Mouse (Mus musculus): ENCODE measurements around the gene Pin1. TPM values are rescaled to one million over a fixed set of nuclear protein-coding genes. Genes with fewer than 3 reads are reported as not detected.

Pin1 gene
- total and polyA plus RNA-seq, 2 experiments = 7.4 to 9.0 TPM

DNA sequence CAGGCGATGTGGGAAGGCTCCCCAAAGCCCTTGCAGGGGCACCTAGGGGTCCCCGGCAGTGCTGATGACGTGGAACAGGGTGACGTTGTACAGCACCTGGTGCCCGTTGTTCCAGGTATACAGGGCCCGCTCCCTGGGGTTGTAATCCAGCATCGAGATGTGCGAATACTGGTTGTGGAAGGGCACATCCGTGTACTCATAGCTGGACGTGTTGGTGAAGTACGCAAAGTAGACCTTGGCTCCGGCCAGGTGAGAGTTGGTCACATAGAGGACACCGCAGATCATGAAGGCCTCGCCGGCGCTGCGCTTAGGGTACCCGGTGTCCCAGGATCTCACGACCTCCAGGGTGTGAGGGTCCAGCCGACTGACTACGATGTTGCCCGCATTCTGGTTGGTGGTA lies 16.2 kb downstream of the Pin1 start:
- H3K36me3 ChIP-seq (ENCODE audit: control insufficient read depth, insufficient read depth, low read length) = no peaks in the 10 kb centered on the region
- DNase-seq (ENCODE audit: extremely low read depth, low read depth, low spot score) = no peak
- no peak overlapping the region for H3K9ac ChIP-seq (ENCODE audit: low read depth, low read length)
- no peak overlapping the region for H3K27ac ChIP-seq (replicated peaks; ENCODE audit: insufficient read depth, low read depth, low read length)
- H3K27me3 ChIP-seq (ENCODE audit: control insufficient read depth, insufficient read depth, low read length) = no peaks in the 10 kb centered on the region
- H3K4me1 ChIP-seq (ENCODE audit: control insufficient read depth, insufficient read depth, low read length) = no peaks in the 10 kb centered on the region
- TF ChIP-seq CTCF (IDR thresholded peaks at IDR 0.05; ENCODE audit: low read depth, low read length) (no peak), POLR2A (IDR thresholded peaks at IDR 0.05; ENCODE audit: extremely low read depth, insufficient read depth, low read length) (no peak)
- H3K4me3 ChIP-seq (ENCODE audit: insufficient read depth, low read depth, low read length) = no peak overlapping the region
- 93% methylated on average over 22 of the region's 22 CpGs for WGBS
- H3K79me2 ChIP-seq (ENCODE audit: control insufficient read depth, insufficient read depth, low read length) = no peaks in the 10 kb centered on the region

DNA sequence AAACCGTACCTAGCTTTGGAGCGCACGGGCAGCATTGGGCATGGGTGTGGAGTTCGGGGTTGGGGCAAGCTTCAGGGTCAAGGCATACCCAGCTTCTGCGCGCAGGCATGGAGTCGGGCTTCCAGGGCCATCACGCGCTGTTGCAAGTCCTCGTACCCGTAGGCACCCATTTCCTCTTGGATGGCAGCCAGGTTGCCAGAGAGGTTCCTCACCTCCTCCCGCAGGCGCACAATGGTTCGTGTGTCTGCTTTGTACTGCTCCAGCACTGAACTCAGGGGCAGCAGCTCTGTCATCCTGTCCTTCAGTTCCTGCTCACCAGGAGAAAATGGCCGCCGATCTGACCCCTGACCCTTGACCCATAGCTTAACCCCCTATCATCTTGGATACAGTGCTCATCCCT lies 20.2 kb downstream of the Pin1 start:
- no peak overlapping the region for H3K27ac ChIP-seq (replicated peaks; ENCODE audit: insufficient read depth, low read depth, low read length)
- no peak overlapping the region for H3K9ac ChIP-seq (ENCODE audit: low read depth, low read length)
- 80% methylated on average over 16 of the region's 16 CpGs for WGBS
- TF ChIP-seq POLR2A (IDR thresholded peaks at IDR 0.05; ENCODE audit: extremely low read depth, insufficient read depth, low read length) (no peak), CTCF (IDR thresholded peaks at IDR 0.05; ENCODE audit: low read depth, low read length) (no peak)
- no peak for DNase-seq (ENCODE audit: extremely low read depth, low read depth, low spot score)
- no peaks in the 10 kb centered on the region for H3K36me3 ChIP-seq (ENCODE audit: control insufficient read depth, insufficient read depth, low read length)
- H3K4me3 ChIP-seq (ENCODE audit: insufficient read depth, low read depth, low read length) = no peak overlapping the region
- H3K27me3 ChIP-seq (ENCODE audit: control insufficient read depth, insufficient read depth, low read length) = no peaks in the 10 kb centered on the region
- no peaks in the 10 kb centered on the region for H3K79me2 ChIP-seq (ENCODE audit: control insufficient read depth, insufficient read depth, low read length)
- no peaks in the 10 kb centered on the region for H3K4me1 ChIP-seq (ENCODE audit: control insufficient read depth, insufficient read depth, low read length)

DNA sequence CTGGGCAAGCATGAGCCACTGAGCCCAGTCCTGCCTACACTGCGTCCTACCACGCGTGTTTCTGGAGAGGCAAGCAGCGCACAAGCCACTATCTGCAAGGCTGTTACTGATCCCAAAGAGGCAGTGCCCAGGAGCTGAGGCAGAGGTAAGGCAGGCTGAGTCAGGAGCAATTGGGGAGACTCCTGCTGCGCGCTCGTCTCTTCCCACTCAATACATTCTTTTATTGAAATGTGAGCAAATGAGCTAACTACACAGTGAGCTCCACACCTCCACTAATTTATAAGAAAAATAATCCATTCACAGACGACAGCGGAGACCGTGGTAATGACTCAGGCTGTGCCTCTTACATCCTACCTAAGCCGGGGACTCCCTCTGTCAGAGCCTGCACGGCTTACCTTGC lies 26.0 kb downstream of the Pin1 start:
- 92% methylated on average over 12 of the region's 12 CpGs for WGBS

DNA sequence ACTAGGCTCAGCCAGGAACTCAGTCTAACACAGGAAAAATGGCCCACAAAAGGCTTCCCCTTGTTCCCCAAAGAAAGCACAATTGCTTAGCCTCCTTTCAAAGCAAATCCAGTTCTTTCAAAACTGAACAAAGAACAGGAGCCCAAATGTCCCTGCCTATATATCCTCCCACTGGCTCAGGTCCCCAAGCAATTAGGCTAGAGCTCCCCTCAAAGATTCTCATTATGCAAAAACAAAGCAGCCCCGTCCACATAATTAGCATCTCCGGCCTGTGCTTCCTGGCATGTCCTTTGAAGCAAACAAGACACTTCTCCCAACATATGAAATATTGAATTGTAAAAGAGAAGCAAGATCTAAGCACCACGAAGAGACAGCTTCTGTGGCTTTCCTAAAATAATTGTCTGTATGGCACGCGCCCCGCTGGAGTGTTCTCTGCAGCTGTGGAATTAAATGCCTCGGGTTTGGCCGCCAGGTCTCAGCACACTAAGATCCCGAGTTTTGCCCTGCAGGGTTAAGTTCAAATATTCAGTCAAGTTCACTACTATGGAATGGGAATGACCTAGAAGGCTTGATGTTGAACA lies 28.6 kb downstream of the Pin1 start:
- DNase-seq (ENCODE audit: extremely low read depth, low read depth, low spot score) = no peak
- Histone ChIP-seq H3K27ac (replicated peaks; ENCODE audit: insufficient read depth, low read depth, low read length) (no peak overlapping the region), H3K4me3 (ENCODE audit: insufficient read depth, low read depth, low read length) (no peak overlapping the region), H3K79me2 (ENCODE audit: control insufficient read depth, insufficient read depth, low read length) (no peaks in the 10 kb centered on the region), H3K9ac (ENCODE audit: low read depth, low read length) (no peak overlapping the region), H3K36me3 (ENCODE audit: control insufficient read depth, insufficient read depth, low read length) (no peaks in the 10 kb centered on the region), H3K27me3 (ENCODE audit: control insufficient read depth, insufficient read depth, low read length) (no peaks in the 10 kb centered on the region), H3K4me1 (ENCODE audit: control insufficient read depth, insufficient read depth, low read length) (no peaks in the 10 kb centered on the region)
- TF ChIP-seq POLR2A (IDR thresholded peaks at IDR 0.05; ENCODE audit: extremely low read depth, insufficient read depth, low read length) = no peak
- no peak for TF ChIP-seq CTCF (IDR thresholded peaks at IDR 0.05; ENCODE audit: low read depth, low read length)
- WGBS = 89% methylated on average over 9 of the region's 9 CpGs

More for the DNA sequence above, 26.0 kb downstream of the Pin1 start:
- H3K79me2 ChIP-seq (ENCODE audit: control insufficient read depth, insufficient read depth, low read length) = no peaks in the 10 kb centered on the region
- no peak for TF ChIP-seq POLR2A (IDR thresholded peaks at IDR 0.05; ENCODE audit: extremely low read depth, insufficient read depth, low read length)
- TF ChIP-seq CTCF (IDR thresholded peaks at IDR 0.05; ENCODE audit: low read depth, low read length) = no peak
- H3K27me3 ChIP-seq (ENCODE audit: control insufficient read depth, insufficient read depth, low read length) = no peaks in the 10 kb centered on the region
- H3K9ac ChIP-seq (ENCODE audit: low read depth, low read length) = no peak overlapping the region
- no peak for DNase-seq (ENCODE audit: extremely low read depth, low read depth, low spot score)
- H3K36me3 ChIP-seq (ENCODE audit: control insufficient read depth, insufficient read depth, low read length) = no peaks in the 10 kb centered on the region
- no peaks in the 10 kb centered on the region for H3K4me1 ChIP-seq (ENCODE audit: control insufficient read depth, insufficient read depth, low read length)
- H3K27ac ChIP-seq (replicated peaks; ENCODE audit: insufficient read depth, low read depth, low read length) = no peak overlapping the region
- H3K4me3 ChIP-seq (ENCODE audit: insufficient read depth, low read depth, low read length) = no peak overlapping the region

DNA sequence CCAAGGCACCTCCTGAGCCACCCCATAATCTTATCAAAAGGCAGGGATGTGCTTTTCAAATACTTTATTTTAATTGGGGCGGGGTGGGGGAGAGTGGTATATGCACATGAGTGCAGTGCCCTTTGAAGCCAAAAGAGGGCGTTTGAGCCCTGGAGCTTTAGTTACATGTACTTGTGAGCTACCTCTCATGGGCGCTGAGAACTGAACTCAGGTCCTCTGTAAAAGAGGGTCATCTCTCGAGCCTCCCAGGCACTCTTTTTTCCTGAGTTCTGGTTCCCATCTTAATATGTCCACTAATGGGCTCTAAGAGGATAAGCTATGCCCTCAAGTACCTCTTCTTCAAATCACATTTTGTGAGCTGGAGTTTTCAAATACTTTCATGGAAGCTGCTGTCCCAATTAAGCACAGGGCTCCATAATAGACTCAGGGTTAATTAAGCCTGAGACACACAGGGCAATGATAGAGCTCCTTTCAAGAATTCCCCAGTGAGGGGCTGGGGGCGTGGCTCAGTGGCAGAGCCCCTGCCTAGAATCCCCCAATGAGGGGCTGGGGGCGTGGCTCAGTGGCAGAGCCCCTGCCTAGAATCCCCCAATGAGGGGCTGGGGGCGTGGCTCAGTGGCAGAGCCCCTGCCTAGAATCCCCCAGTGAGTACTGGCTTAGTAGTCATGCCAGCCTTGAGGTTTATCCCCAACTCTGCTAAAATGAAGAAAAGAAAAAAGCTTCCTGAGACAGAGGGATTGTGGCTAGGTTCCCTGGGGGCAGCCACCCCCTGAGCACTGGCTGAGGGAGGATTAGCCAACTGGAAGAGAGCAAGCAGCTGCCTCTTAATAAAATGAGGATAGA lies 29.9 kb downstream of the Pin1 start:
- TF ChIP-seq CTCF (IDR thresholded peaks at IDR 0.05; ENCODE audit: low read depth, low read length) (no peak), POLR2A (IDR thresholded peaks at IDR 0.05; ENCODE audit: extremely low read depth, insufficient read depth, low read length) (no peak)
- Histone ChIP-seq H3K36me3 (ENCODE audit: control insufficient read depth, insufficient read depth, low read length) (no peaks in the 10 kb centered on the region), H3K27ac (replicated peaks; ENCODE audit: insufficient read depth, low read depth, low read length) (no peak overlapping the region), H3K4me1 (ENCODE audit: control insufficient read depth, insufficient read depth, low read length) (no peaks in the 10 kb centered on the region), H3K9ac (ENCODE audit: low read depth, low read length) (no peak overlapping the region), H3K79me2 (ENCODE audit: control insufficient read depth, insufficient read depth, low read length) (no peaks in the 10 kb centered on the region), H3K4me3 (ENCODE audit: insufficient read depth, low read depth, low read length) (no peak overlapping the region), H3K27me3 (ENCODE audit: control insufficient read depth, insufficient read depth, low read length) (no peaks in the 10 kb centered on the region)
- no peak for DNase-seq (ENCODE audit: extremely low read depth, low read depth, low spot score)
- 52% methylated on average over 7 of the region's 7 CpGs for WGBS

DNA sequence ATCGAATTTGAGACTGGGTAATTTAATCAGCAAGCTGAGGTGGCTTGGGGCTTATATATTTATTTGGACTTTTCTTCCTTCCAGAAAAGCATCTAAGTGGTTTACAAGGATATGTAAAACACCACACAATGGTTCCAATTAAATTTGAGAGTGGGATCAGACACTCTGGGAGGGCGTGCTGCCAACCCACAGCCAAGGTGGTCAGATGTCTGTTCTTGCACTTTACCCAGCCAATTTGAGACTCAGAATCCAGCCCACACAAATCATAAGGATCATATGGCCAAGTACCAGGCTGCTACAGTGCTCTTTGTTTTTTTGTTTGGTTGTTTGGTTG lies 30.5 kb downstream of the Pin1 start:
- TF ChIP-seq POLR2A (IDR thresholded peaks at IDR 0.05; ENCODE audit: extremely low read depth, insufficient read depth, low read length) (no peak), CTCF (IDR thresholded peaks at IDR 0.05; ENCODE audit: low read depth, low read length) (no peak)
- 75% methylated on average over 2 of the region's 2 CpGs for WGBS
- no peaks in the 10 kb centered on the region for H3K36me3 ChIP-seq (ENCODE audit: control insufficient read depth, insufficient read depth, low read length)

More for the DNA sequence above, 30.5 kb downstream of the Pin1 start:
- no peak overlapping the region for H3K9ac ChIP-seq (ENCODE audit: low read depth, low read length)
- DNase-seq (ENCODE audit: extremely low read depth, low read depth, low spot score) = no peak
- H3K4me1 ChIP-seq (ENCODE audit: control insufficient read depth, insufficient read depth, low read length) = no peaks in the 10 kb centered on the region
- H3K79me2 ChIP-seq (ENCODE audit: control insufficient read depth, insufficient read depth, low read length) = no peaks in the 10 kb centered on the region
- H3K27ac ChIP-seq (replicated peaks; ENCODE audit: insufficient read depth, low read depth, low read length) = no peak overlapping the region
- H3K4me3 ChIP-seq (ENCODE audit: insufficient read depth, low read depth, low read length) = no peak overlapping the region
- H3K27me3 ChIP-seq (ENCODE audit: control insufficient read depth, insufficient read depth, low read length) = no peaks in the 10 kb centered on the region
